Mouse (Mus musculus) kidney, embryonic 15.5 days (tissue): Measurements from ENCODE around the gene Sh2d3c. TPM values are rescaled to one million over a fixed set of nuclear protein-coding genes. Genes with fewer than 3 reads are reported as not detected.
A peak's percentile ranks its signal among the peaks of the same experiment; 100 is the strongest.

Experiments
- ATAC-seq: fragments of 200-750 bp; cut with Nextera tagmentation; replicated peaks from 2 replicates; pipeline ENCODE4 v1.8.0; 2017; ENCODE audit warnings: moderate TSS enrichment; ENCODE audit not compliant: low FRiP score
- H3K27ac ChIP-seq: fragments of 300-500 bp; sonication (generic); 2 replicates; pipeline ENCODE4 v1.5.1; 2015; ENCODE audit warnings: mild to moderate bottlenecking, inconsistent platforms
- H3K27me3 ChIP-seq: fragments of 300-500 bp; sonication (generic); 2 replicates; pipeline ENCODE4 v1.6.1; 2015; ENCODE audit warnings: inconsistent platforms
- H3K36me3 ChIP-seq: fragments of 300-500 bp; sonication (generic); 2 replicates; pipeline ENCODE4 v1.6.1; 2015; ENCODE audit warnings: inconsistent platforms
- H3K4me1 ChIP-seq: fragments of 300-500 bp; sonication (generic); 2 replicates; pipeline ENCODE4 v1.6.1; 2015; ENCODE audit warnings: inconsistent platforms
- H3K4me2 ChIP-seq: fragments of 300-500 bp; sonication (generic); 2 replicates; pipeline ENCODE4 v1.6.1; 2015; ENCODE audit warnings: moderate library complexity, mild to moderate bottlenecking, inconsistent platforms
- H3K4me3 ChIP-seq: fragments of 300-500 bp; sonication (generic); replicated peaks from 2 replicates; pipeline ENCODE4 v1.5.1; 2015; ENCODE audit warnings: mild to moderate bottlenecking, inconsistent platforms
- H3K9ac ChIP-seq: fragments of 300-500 bp; sonication (generic); 2 replicates; pipeline ENCODE4 v1.6.1; 2015; ENCODE audit warnings: mild to moderate bottlenecking, inconsistent platforms
- H3K9me3 ChIP-seq: fragments of 300-500 bp; sonication (generic); replicated peaks from 2 replicates; pipeline ENCODE4 v1.6.1; 2016; ENCODE audit warnings: inconsistent platforms
- WGBS: fragments of 180-500 bp; shearing (Covaris S2); methylation state at CpG from one replicate; pipeline ENCODE4 v1.1.7; 2015; ENCODE audit warnings: mixed read lengths; 5-methylcytosine and 5-hydroxymethylcytosine counted together
- polyA plus RNA-seq: library from polyadenylated mRNA; unstranded; fragments of >200 nt; fragmentation: Nextera tagmentation; extraction: Ambion mirVana; gene quantifications from 2 replicates; pipeline ENCODE4 v1.2.1, GENCODE M21; 2015

The Sh2d3c gene
- polyA plus RNA-seq, 1 experiment from 2014 or later: 37.2 TPM

DNA sequence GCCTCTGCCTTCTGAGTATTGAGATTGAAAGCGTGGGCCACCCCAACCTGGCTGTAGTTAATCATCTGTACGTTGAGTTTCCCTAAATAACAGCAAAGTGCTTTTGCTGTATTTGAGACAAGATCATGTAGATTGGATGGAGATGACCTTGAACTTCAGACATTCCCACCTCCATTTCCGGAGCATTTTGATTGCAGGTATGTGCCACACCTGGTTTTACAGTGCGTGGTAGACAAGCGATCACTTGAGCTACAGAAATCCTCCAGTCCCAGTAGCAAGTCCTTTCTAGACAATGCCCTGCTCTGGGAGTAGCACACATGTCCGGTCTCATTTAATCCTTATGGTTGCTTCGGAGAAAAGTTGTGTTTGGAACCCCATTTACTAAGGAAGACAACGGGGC, 17.8 kb upstream of the Sh2d3c start:
- no peaks in the 10 kb centered on the region for H3K27me3 ChIP-seq
- 0 out of 2 replicates have a peak overlapping the region, but pooled peaks have one; percentile 64 for H3K27ac ChIP-seq
- 94% methylated on average over 8 of the region's 8 CpGs for WGBS
- no peak overlapping the region for H3K4me2 ChIP-seq
- no peaks in the 10 kb centered on the region for H3K9me3 ChIP-seq
- peaks cover 60% of the 10 kb centered on the region for H3K36me3 ChIP-seq
- H3K4me3 ChIP-seq: no peak overlapping the region
- H3K9ac ChIP-seq: no peak overlapping the region
- H3K4me1 ChIP-seq: peaks cover 12% of the 10 kb centered on the region; the same call in 1 of the 2 replicates
- ATAC-seq: no peak

DNA sequence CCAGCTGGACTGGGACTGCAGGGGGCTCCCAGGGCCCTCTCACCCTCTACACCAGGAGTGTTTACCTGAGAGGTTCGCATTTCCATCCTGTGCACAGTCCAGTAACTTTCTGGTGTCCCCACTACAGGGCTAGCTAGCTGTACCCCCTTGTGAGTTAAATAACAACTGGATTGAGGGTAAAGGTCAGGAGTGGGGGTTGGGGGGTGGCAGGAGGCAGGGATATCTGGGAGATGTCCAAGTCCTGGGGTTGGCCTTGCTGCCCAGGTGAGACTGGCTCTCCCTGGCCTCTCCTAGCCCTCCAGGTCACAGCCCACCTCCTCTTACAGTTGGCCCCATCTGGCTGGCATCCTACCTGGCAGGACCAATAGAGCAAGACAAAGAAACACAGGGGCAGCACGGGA, 16.8 kb upstream of the Sh2d3c start, which contains the start of gene Fpgs:
Gene Fpgs, minus strand, starts transcription at position 125 of the 401 bp plus-strand sequence.
- Histone ChIP-seq H3K36me3 (peaks cover 69% of the 10 kb centered on the region), H3K27me3 (no peaks in the 10 kb centered on the region), H3K9ac (no peak within 1 kb of the TSS), H3K4me3 (no peak within 1 kb of the TSS), H3K9me3 (no peaks in the 10 kb centered on the region), H3K4me1 (peaks cover 12% of the 10 kb centered on the region; the same call in 1 of the 2 replicates), H3K4me2 (no peak within 1 kb of the TSS), H3K27ac (peak within 1 kb of the TSS; percentile 64)
- peak; percentile 70 for ATAC-seq
- 64% methylated on average over 2 of the region's 2 CpGs for WGBS

DNA sequence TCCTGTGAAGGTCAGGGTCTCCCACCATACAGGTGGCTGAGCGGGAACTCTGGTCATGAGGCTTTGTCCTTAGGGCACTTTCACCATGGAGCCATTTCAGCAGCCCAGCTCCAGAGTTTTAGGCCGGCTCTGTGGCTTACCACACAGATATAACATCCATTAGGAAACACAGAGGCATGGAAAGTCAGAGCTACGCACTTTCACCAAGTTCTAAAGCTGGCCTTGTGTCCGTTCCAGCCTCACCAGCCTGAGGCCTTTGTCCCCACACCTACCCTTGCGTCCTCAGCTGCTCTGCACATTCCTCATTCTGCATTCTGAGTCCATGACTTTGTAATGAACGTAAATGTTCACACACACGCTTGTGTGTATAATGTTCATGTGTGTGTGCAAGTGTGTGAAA, 15.8 kb upstream of the Sh2d3c start:
- Histone ChIP-seq H3K27ac (peak overlapping the region; percentile 64), H3K4me1 (peaks cover 17% of the 10 kb centered on the region; the same call in 1 of the 2 replicates), H3K36me3 (peaks cover 79% of the 10 kb centered on the region), H3K27me3 (no peaks in the 10 kb centered on the region), H3K4me3 (no peak overlapping the region), H3K9ac (no peak overlapping the region), H3K9me3 (no peaks in the 10 kb centered on the region), H3K4me2 (no peak overlapping the region)
- 94% methylated on average over 7 of the region's 7 CpGs for WGBS
- ATAC-seq: no peak

DNA sequence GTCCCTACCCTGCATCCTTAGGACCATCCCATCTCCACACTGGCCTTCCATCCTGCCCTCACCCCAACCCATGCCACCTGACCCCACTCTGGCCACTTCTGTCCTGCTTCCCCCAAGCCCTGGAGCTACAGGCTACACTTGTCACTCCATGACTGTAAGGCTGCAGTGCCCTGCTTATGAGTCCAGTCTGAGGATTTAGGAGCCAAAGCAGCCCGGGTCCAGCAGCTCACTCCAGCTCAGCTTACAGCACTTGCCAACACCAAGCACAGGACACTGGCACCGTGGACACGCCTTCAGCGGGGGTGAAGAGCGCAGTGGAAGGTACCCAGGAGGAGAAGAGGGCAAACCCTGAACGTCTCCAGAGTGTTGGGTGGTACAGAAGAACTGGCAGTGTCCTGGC, 13.9 kb upstream of the Sh2d3c start:
- Histone ChIP-seq H3K27me3 (no peaks in the 10 kb centered on the region), H3K27ac (no peak overlapping the region), H3K9me3 (no peaks in the 10 kb centered on the region), H3K9ac (no peak overlapping the region), H3K4me1 (peaks cover 21% of the 10 kb centered on the region), H3K36me3 (peaks cover 93% of the 10 kb centered on the region), H3K4me3 (no peak overlapping the region), H3K4me2 (no peak overlapping the region)
- WGBS: 94% methylated on average over 6 of the region's 6 CpGs
- no peak for ATAC-seq

DNA sequence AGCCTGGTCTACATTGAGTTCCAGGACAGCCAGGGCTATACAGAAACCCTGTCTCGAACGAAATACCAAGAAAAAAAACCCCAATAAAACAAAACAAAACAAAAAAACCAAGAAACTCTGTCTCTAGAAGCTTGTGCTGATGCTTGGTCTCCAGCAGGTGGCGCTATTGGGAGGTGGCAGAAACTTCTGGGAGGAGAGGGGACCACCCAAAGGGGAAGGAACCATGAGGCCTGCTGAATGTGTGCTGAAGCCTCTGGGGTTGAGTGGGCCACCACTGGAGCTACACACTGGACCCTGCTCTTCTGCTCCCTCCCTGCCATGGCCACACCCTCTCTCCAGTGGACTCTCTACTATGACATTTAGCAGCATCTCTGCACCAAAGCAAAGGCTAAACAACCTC, 12.2 kb upstream of the Sh2d3c start:
- no peak for ATAC-seq
- Histone ChIP-seq H3K9ac (no peak overlapping the region), H3K4me3 (no peak overlapping the region), H3K4me2 (no peak overlapping the region), H3K27me3 (no peaks in the 10 kb centered on the region), H3K9me3 (no peaks in the 10 kb centered on the region), H3K4me1 (peaks cover 23% of the 10 kb centered on the region), H3K36me3 (peaks cover 77% of the 10 kb centered on the region), H3K27ac (no peak overlapping the region)
- 39% methylated on average over 3 of the region's 3 CpGs for WGBS

DNA sequence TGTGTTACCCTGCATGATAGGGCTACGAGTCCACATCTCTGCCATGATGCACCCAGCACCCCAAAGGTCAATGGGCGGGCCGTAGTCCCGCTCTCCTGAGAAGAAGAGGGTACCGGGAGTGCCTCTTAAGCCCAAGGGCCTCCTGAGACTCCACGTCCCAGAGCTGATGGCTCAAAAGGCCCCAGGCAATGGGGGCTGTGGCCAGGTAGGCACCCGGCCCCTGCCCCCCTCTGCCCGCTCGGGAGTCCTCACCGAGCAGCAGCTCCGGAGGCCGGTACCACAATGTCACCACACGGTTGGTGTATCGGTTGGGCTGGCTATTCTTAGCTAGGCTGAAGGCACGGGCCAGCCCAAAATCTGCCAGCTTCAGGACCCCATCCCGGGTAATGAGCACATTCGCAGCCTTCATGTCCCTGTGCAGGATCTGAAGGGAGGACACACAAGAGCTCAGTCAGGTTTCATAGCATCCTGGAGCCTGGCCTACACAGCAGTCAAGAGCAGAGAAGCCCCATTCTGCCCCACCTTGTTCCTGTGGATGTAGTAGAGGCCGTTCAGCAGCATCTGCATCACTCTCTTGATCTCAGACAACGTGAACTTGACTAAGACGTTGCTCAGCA, 11.2 kb upstream of the Sh2d3c start:
- no peaks in the 10 kb centered on the region for H3K27me3 ChIP-seq
- H3K27ac ChIP-seq: no peak overlapping the region
- H3K9me3 ChIP-seq: no peaks in the 10 kb centered on the region
- no peak overlapping the region for H3K4me2 ChIP-seq
- ATAC-seq: no peak
- peaks cover 29% of the 10 kb centered on the region for H3K4me1 ChIP-seq
- H3K9ac ChIP-seq: no peak overlapping the region
- peaks cover 67% of the 10 kb centered on the region for H3K36me3 ChIP-seq
- H3K4me3 ChIP-seq: no peak overlapping the region
- WGBS: 92% methylated on average over 20 of the region's 20 CpGs

DNA sequence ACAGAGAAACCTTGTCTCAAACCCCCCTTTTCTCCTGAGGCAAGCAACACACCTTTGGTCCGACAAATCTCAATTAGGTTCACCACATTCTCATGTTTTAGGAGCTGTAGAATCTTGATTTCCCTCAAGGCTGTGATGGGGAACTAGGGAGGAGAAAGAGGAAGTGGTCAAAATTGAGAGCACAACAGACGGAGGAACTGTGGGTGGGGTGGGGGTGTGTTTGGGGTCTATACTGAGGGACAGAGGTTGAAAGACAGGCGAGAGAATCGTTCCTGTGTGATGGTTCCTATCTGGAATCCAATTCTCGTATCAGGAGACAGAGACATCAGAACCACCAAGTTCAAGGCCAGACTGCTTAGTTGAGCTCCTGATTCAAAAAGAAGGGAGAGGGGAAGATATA, 10.4 kb upstream of the Sh2d3c start:
- Histone ChIP-seq H3K4me1 (peaks cover 35% of the 10 kb centered on the region), H3K9ac (no peak overlapping the region), H3K27ac (no peak overlapping the region), H3K4me3 (no peak overlapping the region), H3K36me3 (peaks cover 59% of the 10 kb centered on the region), H3K9me3 (no peaks in the 10 kb centered on the region), H3K4me2 (no peak overlapping the region), H3K27me3 (no peaks in the 10 kb centered on the region)
- ATAC-seq: no peak
- 84% methylated on average over 5 of the region's 5 CpGs for WGBS

DNA sequence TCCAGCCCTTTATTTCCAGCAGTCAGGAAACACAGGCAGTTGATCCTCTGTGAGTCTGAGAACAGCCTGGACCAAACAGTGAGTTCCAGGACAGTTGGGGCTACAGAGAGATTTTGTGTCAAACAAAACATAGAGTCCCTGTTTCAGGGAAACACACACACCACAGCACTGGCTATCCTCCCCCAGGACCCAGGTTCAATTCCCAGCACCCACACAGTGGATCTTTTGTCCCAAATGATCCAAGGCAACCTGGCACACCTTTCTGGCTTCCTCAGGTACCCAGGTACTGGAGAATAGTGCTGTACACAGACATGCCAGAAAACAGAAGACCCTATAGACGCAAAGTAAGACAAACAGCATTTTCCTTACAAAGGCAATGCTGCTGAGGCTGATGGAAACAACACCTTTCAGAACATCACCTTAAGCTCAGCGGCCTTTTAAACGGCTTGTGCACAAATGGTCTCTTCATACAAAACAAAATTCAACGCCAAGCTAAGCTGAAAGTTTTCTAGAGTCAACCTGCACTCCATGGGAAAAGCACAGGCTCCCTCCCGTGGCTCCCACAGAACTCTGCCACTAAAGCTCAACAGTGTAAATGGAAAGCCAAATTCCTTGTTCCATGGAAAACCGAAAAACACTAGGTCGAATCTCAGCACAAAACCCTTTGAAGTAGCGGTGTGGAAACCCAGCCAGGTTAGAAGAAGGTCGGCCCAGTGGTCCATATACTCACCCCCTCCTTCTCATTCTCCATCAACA, 9.4 kb upstream of the Sh2d3c start:
- Histone ChIP-seq H3K27ac (peak overlapping the region; percentile 99), H3K4me2 (peak overlapping the region; percentile 67), H3K4me3 (peak overlapping the region; percentile 81), H3K9me3 (no peaks in the 10 kb centered on the region), H3K27me3 (no peaks in the 10 kb centered on the region), H3K9ac (peak overlapping the region; percentile 84), H3K4me1 (peaks cover 35% of the 10 kb centered on the region), H3K36me3 (peaks cover 49% of the 10 kb centered on the region)
- WGBS: 21% methylated on average over 9 of the region's 9 CpGs
- no peak for ATAC-seq

DNA sequence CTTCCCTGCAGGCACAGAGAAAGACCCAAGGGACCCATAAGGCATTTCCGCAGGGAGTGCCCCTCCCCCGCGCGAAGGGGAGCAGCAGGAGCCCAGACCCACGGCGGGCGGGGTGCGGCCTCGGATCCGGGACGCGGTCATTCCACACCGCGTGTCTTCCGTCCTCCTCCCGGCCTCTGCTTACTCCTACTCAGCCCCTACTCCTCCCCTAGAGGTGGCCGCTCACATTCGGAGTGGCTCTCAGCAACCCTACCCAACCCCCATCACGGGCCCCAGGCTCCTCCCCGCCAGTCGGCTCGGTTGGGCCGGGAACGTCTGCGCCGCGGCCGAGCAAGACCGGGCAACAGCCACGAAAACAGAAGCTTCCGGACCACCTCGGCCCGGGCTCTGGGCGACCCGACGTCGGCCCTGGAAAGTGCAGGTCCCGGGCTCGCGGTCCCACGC, 8.7 kb upstream of the Sh2d3c start:
- H3K9me3 ChIP-seq: no peaks in the 10 kb centered on the region
- peak overlapping the region; percentile 99 for H3K27ac ChIP-seq
- peak; percentile 74 for ATAC-seq
- H3K4me3 ChIP-seq: peak overlapping the region; percentile 81
- peaks cover 35% of the 10 kb centered on the region for H3K4me1 ChIP-seq
- peak overlapping the region; percentile 67 for H3K4me2 ChIP-seq
- peak overlapping the region; percentile 84 for H3K9ac ChIP-seq
- H3K36me3 ChIP-seq: peaks cover 42% of the 10 kb centered on the region
- under 1% methylated on average over 41 of the region's 41 CpGs for WGBS
- H3K27me3 ChIP-seq: no peaks in the 10 kb centered on the region

DNA sequence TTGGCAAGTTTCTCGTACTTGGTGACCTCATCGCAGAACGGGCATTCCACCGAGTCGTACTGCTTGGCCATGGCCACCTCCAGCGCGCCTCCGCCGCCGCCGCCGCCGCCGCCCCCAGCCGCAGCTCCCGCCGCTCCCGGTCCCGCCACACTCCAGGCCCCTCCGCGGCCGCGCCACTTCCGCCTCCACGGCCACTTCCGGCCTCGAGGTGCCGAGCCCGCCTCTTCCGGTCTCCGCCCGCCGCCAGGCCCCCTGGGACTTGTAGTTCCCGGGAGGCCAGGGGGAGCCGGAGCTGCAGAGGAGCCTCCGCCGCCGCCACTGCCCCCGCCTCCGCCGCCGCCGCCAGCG, 8.3 kb upstream of the Sh2d3c start:
- under 1% methylated on average over 44 of the region's 44 CpGs for WGBS
- H3K36me3 ChIP-seq: peaks cover 38% of the 10 kb centered on the region
- H3K27me3 ChIP-seq: no peaks in the 10 kb centered on the region
- H3K4me3 ChIP-seq: peak overlapping the region; percentile 81
- H3K4me2 ChIP-seq: peak overlapping the region; percentile 67
- H3K27ac ChIP-seq: peak overlapping the region; percentile 99
- ATAC-seq: peak; percentile 93
- peaks cover 35% of the 10 kb centered on the region for H3K4me1 ChIP-seq
- H3K9me3 ChIP-seq: no peaks in the 10 kb centered on the region
- peak overlapping the region; percentile 84 for H3K9ac ChIP-seq

DNA sequence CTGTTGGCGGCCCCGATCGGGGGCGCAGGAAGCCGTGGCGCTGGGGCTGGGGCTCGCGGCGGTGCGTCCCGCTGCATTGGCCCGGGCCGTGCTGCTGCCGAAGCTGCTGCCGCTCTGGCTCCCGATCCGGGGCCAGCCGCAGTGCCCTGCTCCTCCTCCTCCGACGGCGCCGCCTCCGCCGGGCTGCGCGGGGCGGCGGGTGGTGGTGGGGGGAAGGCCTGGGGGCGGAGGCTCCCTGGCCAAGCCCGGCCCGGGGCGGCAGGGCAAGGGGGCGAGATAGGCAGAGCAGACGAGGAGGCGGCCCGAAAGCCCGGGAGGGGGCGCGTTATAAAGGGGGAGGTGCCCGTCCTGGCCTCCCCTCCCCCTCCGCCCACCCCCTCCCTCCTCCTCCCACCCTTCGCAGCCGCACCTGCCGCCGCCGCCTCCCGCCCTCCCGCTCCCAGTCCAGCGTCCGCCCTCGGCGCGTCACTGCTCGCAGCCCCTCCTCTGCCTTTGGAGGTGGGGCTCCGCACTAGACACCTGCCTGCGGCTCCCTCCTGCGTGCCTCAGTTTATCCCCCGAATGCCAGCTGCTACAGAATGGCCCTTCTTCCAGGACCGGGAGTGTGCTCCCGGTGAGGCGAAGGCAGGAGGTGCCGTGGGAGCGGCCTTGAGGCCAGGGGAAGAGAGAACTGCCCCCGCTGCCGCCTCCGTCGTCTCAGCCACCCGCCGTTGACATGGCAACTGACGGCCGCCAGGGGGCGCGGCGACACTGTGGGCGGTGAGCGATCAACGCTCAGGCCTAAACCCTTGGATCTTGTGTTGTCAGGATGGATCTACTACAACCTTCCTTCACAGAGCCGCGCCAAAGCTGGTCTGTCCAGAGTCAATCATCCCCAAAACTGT, 7.7 kb upstream of the Sh2d3c start, which contains the start of gene Cdk9:
Gene Cdk9, minus strand, starts transcription at position 143 of the 884 bp plus-strand sequence.
- peak; percentile 88 for ATAC-seq
- peaks cover 32% of the 10 kb centered on the region for H3K36me3 ChIP-seq
- 0% methylated on average over 43 of the region's 79 CpGs for WGBS
- peak within 1 kb of the TSS; percentile 84 for H3K9ac ChIP-seq
- H3K4me3 ChIP-seq: peak within 1 kb of the TSS; percentile 81
- H3K27me3 ChIP-seq: no peaks in the 10 kb centered on the region
- H3K27ac ChIP-seq: peak within 1 kb of the TSS; percentile 99
- H3K4me2 ChIP-seq: peak within 1 kb of the TSS; percentile 67
- no peaks in the 10 kb centered on the region for H3K9me3 ChIP-seq
- H3K4me1 ChIP-seq: peaks cover 35% of the 10 kb centered on the region
